Mouse (Mus musculus) megakaryocyte-erythroid progenitor cell, adult 5 weeks (primary cell): Measurements from ENCODE around the gene Ctbs. TPM values are rescaled to one million over a fixed set of nuclear protein-coding genes. Genes with fewer than 3 reads are reported as not detected.

ENCODE experiments used
- polyA plus RNA-seq: library from polyadenylated mRNA; stranded (reverse); fragments of >175 nt; gene quantifications from 2 replicates; pipeline ENCODE4 v1.2.3, GENCODE M21; 2012

Ctbs gene
- polyA plus RNA-seq: 16.1 and 31.3 TPM in 2 replicates

DNA sequence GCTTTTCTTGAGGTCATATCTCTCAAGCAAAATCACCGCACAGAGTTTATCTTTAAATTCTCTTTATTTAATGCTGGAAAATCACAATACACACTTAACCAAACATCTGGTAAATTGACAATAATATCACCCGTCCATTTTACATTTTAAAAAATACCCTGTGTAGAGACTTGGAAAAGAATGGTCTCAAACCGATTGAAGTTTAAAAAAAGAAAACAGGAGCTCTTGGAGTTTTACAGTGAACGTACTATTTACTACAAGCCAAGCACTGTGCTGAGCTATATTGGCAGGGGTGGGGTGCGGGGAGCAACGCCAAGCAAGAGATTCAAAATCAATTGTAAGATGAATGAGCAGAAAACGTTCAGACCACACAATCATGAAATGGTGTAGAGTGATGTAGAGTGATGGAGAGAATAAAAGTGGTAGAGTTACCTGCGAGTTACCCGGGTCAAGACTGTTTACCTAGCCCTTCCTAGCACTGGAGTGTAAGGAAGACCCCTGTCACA is at the start of gene Ctbs:
Gene Ctbs, plus strand, starts transcription at position 51 of the 506 bp plus-strand sequence.

DNA sequence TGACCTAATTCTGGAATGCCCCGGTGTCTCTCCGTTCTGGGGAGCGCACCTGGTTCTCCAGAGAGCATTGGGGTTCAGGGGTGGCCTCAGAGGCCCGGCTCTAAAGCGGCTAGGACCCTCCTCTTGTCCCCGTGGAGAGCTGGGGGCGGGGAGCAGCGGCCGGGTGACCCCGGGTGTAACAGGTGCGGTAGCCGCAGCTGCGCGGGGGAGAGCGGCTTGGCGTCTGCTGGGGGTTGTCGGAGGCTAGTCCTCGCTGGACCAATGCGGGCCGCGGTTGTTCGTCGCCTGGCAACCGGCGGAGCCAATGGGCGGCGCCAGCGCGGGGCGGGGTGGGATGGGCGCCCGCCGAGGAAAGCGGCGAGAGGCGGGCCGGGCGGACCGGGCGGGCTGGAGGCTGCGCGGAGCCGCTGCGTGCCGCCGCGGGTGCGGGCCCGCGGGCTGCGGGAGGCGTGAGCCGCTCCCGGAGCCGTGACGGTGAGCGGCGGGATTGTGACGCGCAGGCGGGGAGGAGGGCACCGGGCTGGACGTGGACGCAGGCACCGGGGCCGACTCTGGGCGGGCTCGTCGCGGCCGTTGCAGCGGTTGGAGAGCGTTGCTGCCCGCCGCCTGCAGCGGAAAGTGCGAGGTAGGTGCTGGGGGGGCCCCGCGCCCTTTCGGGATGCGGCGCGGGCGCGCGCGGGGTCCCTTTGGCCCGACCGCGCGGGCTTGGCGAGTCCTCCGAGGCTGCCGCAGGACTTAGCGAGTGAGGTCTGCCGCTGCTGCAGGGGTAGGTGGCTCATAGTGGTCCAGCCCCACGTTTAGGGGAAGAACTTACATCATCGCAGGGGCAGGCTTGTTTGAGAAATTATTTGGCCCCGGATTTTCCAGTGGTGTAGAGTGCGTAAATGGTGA is 45.0 kb upstream of the Ctbs start, which contains the start of gene Ssx2ip:
Gene Ssx2ip, plus strand, starts transcription at position 332 of the 891 bp plus-strand sequence.

GRCm38 (mm10) chr3:146499431-146500002 is 49.9 kb downstream of the Ctbs start, which contains the start of the genes Spata1 and Gng5:
Gene Spata1 (minus strand): TSS chr3:146499753.
Gene Gng5 (plus strand): TSS chr3:146499807.

Other genes with a start within 250 kb of the Ctbs start
- gene Lpar3, start 228.8 kb upstream of the Ctbs start, polyA plus RNA-seq: not detected in 2 replicates
- gene Ssx2ip, start 45.2 kb upstream of the Ctbs start, polyA plus RNA-seq: 3.4 and 4.8 TPM in 2 replicates
- gene Spata1, start 50.0 kb downstream of the Ctbs start, polyA plus RNA-seq: 0.76 and 1.4 TPM in 2 replicates
- 204 and 215 TPM in 2 replicates for gene Gng5, start 50.0 kb downstream of the Ctbs start, polyA plus RNA-seq
- gene Rpf1, start 71.6 kb downstream of the Ctbs start, polyA plus RNA-seq: 24.8 and 29.7 TPM in 2 replicates
- gene Uox, start 120.6 kb downstream of the Ctbs start, polyA plus RNA-seq: not detected in 2 replicates
- gene Dnase2b, start 165.8 kb downstream of the Ctbs start, polyA plus RNA-seq: not detected in 2 replicates
- not detected in 2 replicates for gene 4930503B20Rik, start 201.5 kb downstream of the Ctbs start, polyA plus RNA-seq
- 0.31 and 0.88 TPM in 2 replicates for gene Samd13, start 235.8 kb downstream of the Ctbs start, polyA plus RNA-seq